19 mouse cellular contexts compared by ENCODE assay signal in genomic region chr6:52440160-52440559, GRCm38 (mm10).
"Had no signal": no experiment of that assay in that cellular context is flagged by ENCODE, and none has a peak within 500 bp of the region (broad histone marks: within the 10 kb centered on the region; RNA-seq: fewer than 3 reads in every experiment).

No protein-coding gene starts in this region.

- H3K9me3 ChIP-seq: midbrain, embryonic 10.5 days; midbrain, embryonic 12.5 days; neural tube, embryonic 13.5 days; neural tube, embryonic 15.5 days had no signal

- H3K27ac ChIP-seq: midbrain, embryonic 10.5 days; midbrain, embryonic 12.5 days; neural tube, embryonic 13.5 days; neural tube, embryonic 15.5 days had no signal

- ATAC-seq: midbrain, embryonic 16.5 days had no signal

- H3K9ac ChIP-seq: lung, embryonic 14.5 days; midbrain, embryonic 12.5 days; neural tube, embryonic 13.5 days; neural tube, embryonic 15.5 days had no signal

- H3K4me3 ChIP-seq: midbrain, embryonic 10.5 days; midbrain, embryonic 12.5 days; myocyte; neural tube, embryonic 13.5 days; neural tube, embryonic 15.5 days had no signal

- H3K27me3 ChIP-seq: midbrain, embryonic 12.5 days had no signal

- H3K4me2 ChIP-seq: lung, embryonic 14.5 days; midbrain, embryonic 12.5 days; neural tube, embryonic 13.5 days; neural tube, embryonic 15.5 days had no signal

- DNase-seq: lung, adult 18-20 months; lung, embryonic 14.5 days; lung, postnatal 10 days; lung, postnatal 4 days; midbrain, embryonic 14.5 days; retina, postnatal 1 day; right cerebral cortex, adult 18-20 months; right cerebral cortex, postnatal 25 days; right cerebral cortex, postnatal 4 days; spleen, adult 18-20 months; thymus, adult 2 months; thymus, postnatal 25 days; thymus, postnatal 4 days had no signal

- H3K36me3 ChIP-seq: midbrain, embryonic 10.5 days; midbrain, embryonic 12.5 days; neural tube, embryonic 13.5 days; neural tube, embryonic 15.5 days had no signal
